Comparison of ENCODE assay signal across 20 mouse cellular contexts in the genomic region with DNA sequence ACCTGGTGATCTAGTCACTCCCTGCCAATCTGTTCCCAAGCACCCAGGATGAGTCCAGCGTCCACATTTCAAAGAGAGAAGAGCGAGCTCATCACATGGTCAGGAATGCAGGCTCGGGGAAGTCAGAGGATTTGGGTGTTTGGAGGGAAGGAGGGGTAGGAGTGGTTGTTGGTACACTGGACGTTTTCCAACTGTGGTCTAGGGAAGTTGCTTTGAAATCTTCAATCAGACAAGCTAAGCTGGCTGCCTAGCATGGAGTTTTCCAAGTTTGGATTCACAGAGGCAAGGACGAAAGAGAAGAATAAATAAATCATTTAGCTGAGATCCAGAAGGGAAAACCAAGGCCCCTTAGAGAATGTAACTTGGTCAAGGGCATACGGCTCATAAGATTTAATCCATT.
DNase-seq lines count a peak whose midpoint lies in the region; ATAC-seq lines count a peak whose summit lies in the region.
"Had no signal": no experiment of that assay in that cellular context is flagged by ENCODE, and none has a peak within 500 bp of the region (broad histone marks: within the 10 kb centered on the region; RNA-seq: fewer than 3 reads in every experiment).

No protein-coding gene starts in this region.

- ATAC-seq in erythroblast, adult 5-6 weeks (replicated peaks; ENCODE audit: low FRiP score, poor library complexity, severe bottlenecking) = no peak
- ATAC-seq: hindbrain, embryonic 16.5 days; intestine, embryonic 15.5 days had no signal

- peak; percentile 69 for DNase-seq in heart, adult 11 months
- DNase-seq in heart, postnatal 4 days = no peak
- DNase-seq in ovary, adult 18-20 months (ENCODE audit: low spot score) = peak; percentile 30
- DNase-seq in ovary, postnatal 14 days (ENCODE audit: low spot score) = no peak
- peak; percentile 53 for DNase-seq in adrenal gland, adult 8-10 months
- DNase-seq in cerebellum, postnatal 14 days = no peak
- DNase-seq: B cell, adult 2 months; cerebellum, adult 11-12 months; cerebellum, postnatal 10 days; heart, postnatal 36 days; kidney, adult 8-10 months; kidney, postnatal 10 days; liver; lung, postnatal 14 days; midbrain, embryonic 14.5 days; thymus, adult 2 months; thymus, postnatal 4 days had no signal

Comparison
In these comparisons a context has a peak if more than half of its experiments do, and no peak if none do; other contexts are left out.
1. DNase-seq: peak in heart, adult 11 months (single experiment), ovary, adult 18-20 months (single experiment) and adrenal gland, adult 8-10 months (single experiment); none in heart, postnatal 4 days (single experiment), ovary, postnatal 14 days (single experiment) and cerebellum, postnatal 14 days (0 of 2).